Comparison of ENCODE assay signal across 9 mouse cellular contexts in genomic region chr10:76623734-76624133, GRCm38 (mm10). TPM values are rescaled to one million over a fixed set of nuclear protein-coding genes. Genes with fewer than 3 reads are reported as not detected.
A peak's percentile ranks its signal among the peaks of the same experiment; 100 is the strongest.
DNase-seq lines count a peak whose midpoint lies in the region; ATAC-seq and TF ChIP-seq lines count a peak whose summit lies in the region.
"Had no signal": no experiment of that assay in that cellular context is flagged by ENCODE, and none has a peak within 500 bp of the region (broad histone marks: within the 10 kb centered on the region; RNA-seq: fewer than 3 reads in every experiment).

No protein-coding gene starts in this region.

- peak overlapping the region; percentile 62 for H3K4me2 ChIP-seq in liver, embryonic 11.5 days
- no peak overlapping the region for H3K4me2 ChIP-seq in liver, postnatal 0 days (ENCODE audit: low read depth, low read length)
- peak overlapping the region; percentile 58 for H3K4me2 ChIP-seq in forebrain, embryonic 12.5 days
- peak overlapping the region; percentile 60 for H3K4me2 ChIP-seq in intestine, embryonic 16.5 days (ENCODE audit: low read depth, low read length)
- peak overlapping the region; percentile 60 for H3K4me2 ChIP-seq in neural tube, embryonic 14.5 days (ENCODE audit: low read depth, low read length)

- no peaks in the 10 kb centered on the region for H3K36me3 ChIP-seq in liver, embryonic 11.5 days (ENCODE audit: control insufficient read depth, insufficient read depth, low read length)
- H3K36me3 ChIP-seq in liver, postnatal 0 days (replicated peaks; ENCODE audit: insufficient read depth, low read length): no peaks in the 10 kb centered on the region
- no peaks in the 10 kb centered on the region for H3K36me3 ChIP-seq in forebrain, embryonic 12.5 days (replicated peaks)
- no peaks in the 10 kb centered on the region for H3K36me3 ChIP-seq in intestine, embryonic 16.5 days (ENCODE audit: control insufficient read depth, insufficient read depth, low read length)
- no peaks in the 10 kb centered on the region for H3K36me3 ChIP-seq in neural tube, embryonic 14.5 days (ENCODE audit: control insufficient read depth, insufficient read depth, low read length)

- no peak overlapping the region for H3K9ac ChIP-seq in liver, embryonic 11.5 days (ENCODE audit: low read depth, low read length)
- no peak overlapping the region for H3K9ac ChIP-seq in liver, postnatal 0 days (replicated peaks)
- H3K9ac ChIP-seq in forebrain, embryonic 12.5 days: peak overlapping the region; percentile 33; the same call in 1 of the 2 replicates
- peak overlapping the region; percentile 51 for H3K9ac ChIP-seq in intestine, embryonic 16.5 days (ENCODE audit: low read depth, low read length)
- no peak overlapping the region for H3K9ac ChIP-seq in neural tube, embryonic 14.5 days (replicated peaks; ENCODE audit: low read depth, low read length)

- no peaks in the 10 kb centered on the region for H3K9me3 ChIP-seq in liver, embryonic 11.5 days (ENCODE audit: control insufficient read depth, low read length)
- H3K9me3 ChIP-seq in liver, postnatal 0 days (ENCODE audit: low read length): no peaks in the 10 kb centered on the region
- H3K9me3 ChIP-seq in forebrain, embryonic 12.5 days: no peaks in the 10 kb centered on the region
- H3K9me3 ChIP-seq in intestine, embryonic 16.5 days (ENCODE audit: control insufficient read depth, low read length): no peaks in the 10 kb centered on the region
- H3K9me3 ChIP-seq in neural tube, embryonic 14.5 days (ENCODE audit: control insufficient read depth, low read length): no peaks in the 10 kb centered on the region

- H3K4me3 ChIP-seq in liver, embryonic 11.5 days (ENCODE audit: low read depth, low read length): peak overlapping the region; percentile 46; the same call in 1 of the 2 replicates
- no peak overlapping the region for H3K4me3 ChIP-seq in liver, postnatal 0 days (ENCODE audit: low read depth, low read length)
- H3K4me3 ChIP-seq in forebrain, embryonic 12.5 days (replicated peaks): peak overlapping the region; percentile 38
- H3K4me3 ChIP-seq in intestine, embryonic 16.5 days (ENCODE audit: low read length): no peak overlapping the region; the same call in 1 of the 2 replicates
- peak overlapping the region; percentile 26; the same call in 1 of the 2 replicates for H3K4me3 ChIP-seq in neural tube, embryonic 14.5 days (ENCODE audit: low read depth, low read length)

- H3K4me1 ChIP-seq in liver, embryonic 11.5 days (replicated peaks; ENCODE audit: control insufficient read depth, insufficient read depth, low read length): no peaks in the 10 kb centered on the region; the same call in 1 of the 2 replicates
- peaks cover 4% of the 10 kb centered on the region for H3K4me1 ChIP-seq in liver, postnatal 0 days (ENCODE audit: insufficient read depth)
- peaks cover 10% of the 10 kb centered on the region for H3K4me1 ChIP-seq in forebrain, embryonic 12.5 days
- peaks cover 12% of the 10 kb centered on the region for H3K4me1 ChIP-seq in intestine, embryonic 16.5 days (ENCODE audit: control insufficient read depth, insufficient read depth, low read length)
- H3K4me1 ChIP-seq in neural tube, embryonic 14.5 days (ENCODE audit: control insufficient read depth, insufficient read depth, low read length): peaks cover 4% of the 10 kb centered on the region

- DNase-seq in liver, embryonic 11.5 days (ENCODE audit: low spot score): no peak
- DNase-seq in liver, postnatal 0 days: no peak
- DNase-seq in MN1 (ENCODE audit: low spot score): no peak
- DNase-seq in ovary, postnatal 10 days (ENCODE audit: low spot score): no peak
- DNase-seq in cerebellum, adult 9-11 months: no peak

- H3K27ac ChIP-seq in liver, embryonic 11.5 days (ENCODE audit: low read depth, low read length): no peak overlapping the region
- no peak overlapping the region for H3K27ac ChIP-seq in liver, postnatal 0 days (ENCODE audit: low read depth)
- H3K27ac ChIP-seq in forebrain, embryonic 12.5 days: no peak overlapping the region
- peak overlapping the region; percentile 82 for H3K27ac ChIP-seq in intestine, embryonic 16.5 days (ENCODE audit: low read length)
- H3K27ac ChIP-seq in neural tube, embryonic 14.5 days (ENCODE audit: low read depth, low read length): no peak overlapping the region

- WGBS in liver, embryonic 11.5 days: 22% methylated on average over 7 of the region's 7 CpGs
- WGBS in liver, postnatal 0 days (ENCODE audit: insufficient replicate concordance): 22% methylated on average over 7 of the region's 7 CpGs
- 17% methylated on average over 7 of the region's 7 CpGs for WGBS in forebrain, embryonic 12.5 days
- WGBS in intestine, embryonic 16.5 days: 20% methylated on average over 7 of the region's 7 CpGs
- 29% methylated on average over 7 of the region's 7 CpGs for WGBS in neural tube, embryonic 14.5 days

- TF ChIP-seq CTCF in liver, postnatal 0 days (IDR thresholded peaks at IDR 0.05; ENCODE audit: low read depth): no peak

- peaks cover 5% of the 10 kb centered on the region; the same call in 1 of the 2 replicates for H3K27me3 ChIP-seq in liver, embryonic 11.5 days (replicated peaks; ENCODE audit: control insufficient read depth, insufficient read depth, low read length)
- no peaks in the 10 kb centered on the region for H3K27me3 ChIP-seq in liver, postnatal 0 days (ENCODE audit: insufficient read depth, low read length)
- 0 out of 2 replicates have a peak, but pooled peaks cover 14% of the 10 kb centered on the region for H3K27me3 ChIP-seq in forebrain, embryonic 12.5 days
- H3K27me3 ChIP-seq in intestine, embryonic 16.5 days (replicated peaks; ENCODE audit: control insufficient read depth, insufficient read depth, low read length): no peaks in the 10 kb centered on the region
- H3K27me3 ChIP-seq in neural tube, embryonic 14.5 days (ENCODE audit: control insufficient read depth, insufficient read depth, low read length): no peaks in the 10 kb centered on the region; the same call in 1 of the 2 replicates

- ATAC-seq in liver, embryonic 11.5 days (replicated peaks; ENCODE audit: low FRiP score): no peak
- no peak for ATAC-seq in liver, postnatal 0 days
- no peak for ATAC-seq in forebrain, embryonic 12.5 days (ENCODE audit: low FRiP score)
- ATAC-seq in intestine, embryonic 16.5 days: peak; percentile 8; the same call in 1 of the 2 replicates
- 0 out of 2 replicates have a peak, but pooled peaks have one; percentile 31 for ATAC-seq in neural tube, embryonic 14.5 days (ENCODE audit: low read depth)

- TF ChIP-seq EP300 in liver, postnatal 0 days (IDR thresholded peaks at IDR 0.05; ENCODE audit: low read depth): no peak

RNA-seq across cellular contexts. Expression of gene Col6a2, which starts 0.3 kb away (rescaled TPM):
- 16.1 and 18.2 TPM in 2 replicates for polyA plus RNA-seq in liver, embryonic 11.5 days (2014; fragmentation: Nextera tagmentation; extraction: Ambion mirVana)
- 5.9 and 6.2 TPM in 2 replicates for polyA plus RNA-seq in liver, postnatal 0 days (2015; fragmentation: Nextera tagmentation; extraction: Ambion mirVana)
- 14.8 and 18.7 TPM in 2 replicates for polyA plus RNA-seq in forebrain, embryonic 12.5 days (2016; fragmentation: Nextera tagmentation; extraction: Ambion mirVana)
- 230 and 262 TPM in 2 replicates for polyA plus RNA-seq in intestine, embryonic 16.5 days (2015; fragmentation: Nextera tagmentation; extraction: Ambion mirVana)
- 2.4 and 20.5 TPM in 2 replicates for polyA plus RNA-seq in neural tube, embryonic 14.5 days (2014; fragmentation: Nextera tagmentation; extraction: Ambion mirVana)

RNA-seq across cellular contexts. Expression of gene Ftcd, which starts 48.3 kb away (rescaled TPM):
- polyA plus RNA-seq in liver, embryonic 11.5 days (2014; fragmentation: Nextera tagmentation; extraction: Ambion mirVana): 13.3 and 17.3 TPM in 2 replicates
- 171 TPM in 2 replicates for polyA plus RNA-seq in liver, postnatal 0 days (2015; fragmentation: Nextera tagmentation; extraction: Ambion mirVana)
- polyA plus RNA-seq in forebrain, embryonic 12.5 days (2016; fragmentation: Nextera tagmentation; extraction: Ambion mirVana): not detected in 2 replicates
- 0.87 and 1.5 TPM in 2 replicates for polyA plus RNA-seq in intestine, embryonic 16.5 days (2015; fragmentation: Nextera tagmentation; extraction: Ambion mirVana)
- polyA plus RNA-seq in neural tube, embryonic 14.5 days (2014; fragmentation: Nextera tagmentation; extraction: Ambion mirVana): not detected in 2 replicates
- polyA plus RNA-seq: large intestine, adult 2 months had no signal

Comparison
In these comparisons a context has a peak if more than half of its experiments do, and no peak if none do; other contexts are left out.
1. H3K4me3 ChIP-seq: peak in liver, embryonic 11.5 days (single experiment), forebrain, embryonic 12.5 days (single experiment) and neural tube, embryonic 14.5 days (single experiment); none in liver, postnatal 0 days (single experiment) and intestine, embryonic 16.5 days (single experiment).
2. ATAC-seq: peak in intestine, embryonic 16.5 days (single experiment) and neural tube, embryonic 14.5 days (single experiment); none in liver, embryonic 11.5 days (single experiment), liver, postnatal 0 days (single experiment) and forebrain, embryonic 12.5 days (single experiment).
3. H3K9ac ChIP-seq: peak in forebrain, embryonic 12.5 days (single experiment) and intestine, embryonic 16.5 days (single experiment); none in liver, embryonic 11.5 days (single experiment), liver, postnatal 0 days (single experiment) and neural tube, embryonic 14.5 days (single experiment).
4. RNA of gene Col6a2, which starts 0.3 kb away (polyA plus RNA-seq): 230 to 262 TPM in intestine, embryonic 16.5 days; 14.8 to 18.7 TPM in forebrain, embryonic 12.5 days, 16.1 to 18.2 TPM in liver, embryonic 11.5 days, 5.9 to 6.2 TPM in liver, postnatal 0 days and 2.4 to 20.5 TPM in neural tube, embryonic 14.5 days; every median in the first group is over 10 times any median in the second.